Mouse (Mus musculus) gonadal fat pad, adult 2 months (tissue): ENCODE data around the gene Yif1a. TPM values are rescaled to one million over a fixed set of nuclear protein-coding genes. Genes with fewer than 3 reads are reported as not detected.

Experiments
- DNase-seq: peaks from one replicate; pipeline ENCODE4 v3.0.0-alpha.2; 2012; ENCODE audit warnings: low read depth
- polyA plus RNA-seq: library from polyadenylated mRNA; depleted of rRNA; stranded (reverse); fragments of >200 nt; gene quantifications from 2 replicates; pipeline ENCODE4 v1.2.3, GENCODE M21; 2012; rRNA removed

Yif1a gene
- polyA plus RNA-seq, 1 experiment: 196 TPM

- DNase-seq: no peak
These were observed 30.0 kb downstream of the Yif1a start, which contains the start of gene Klc2 for GRCm38 (mm10) chr19:5118384-5118698. Gene Klc2, minus strand, starts transcription at chr19:5118560.

- DNase-seq: no peak
These were observed 34.2 kb downstream of the Yif1a start for GRCm38 (mm10) chr19:5122492-5122891.

GRCm38 (mm10) chr19:5123241-5123640 lies 34.9 kb downstream of the Yif1a start:
- DNase-seq: no peak

- DNase-seq: no peak
These were observed 35.8 kb downstream of the Yif1a start for GRCm38 (mm10) chr19:5124055-5124614.

GRCm38 (mm10) chr19:5129770-5130169 lies 41.4 kb downstream of the Yif1a start:
- no peak for DNase-seq

GRCm38 (mm10) chr19:5131237-5131636 lies 42.9 kb downstream of the Yif1a start:
- no peak for DNase-seq

DNA sequence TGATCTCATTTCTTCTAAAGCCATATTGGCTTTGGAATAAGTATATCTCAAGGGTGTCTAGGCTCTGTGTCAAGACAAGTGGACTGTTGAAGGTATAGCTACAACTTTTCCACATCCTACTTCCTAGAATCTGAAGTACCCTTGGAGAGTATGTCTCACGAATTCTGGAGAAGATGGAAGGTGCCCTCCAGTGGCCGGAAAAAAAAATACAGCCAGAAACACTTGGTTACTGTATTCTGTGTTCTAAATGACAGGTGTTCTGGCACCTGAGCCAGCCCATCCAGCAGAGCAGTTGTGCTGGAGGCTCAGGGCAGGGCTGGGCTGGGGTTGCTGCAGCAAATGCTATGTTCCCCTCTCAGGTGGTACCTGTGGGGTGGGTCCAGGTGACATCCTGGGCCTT lies 51.3 kb downstream of the Yif1a start:
- DNase-seq: no peak

Other genes with a start within 250 kb of the Yif1a start
- 50.6 and 67.6 TPM in 2 replicates for gene Ccs, start 249.2 kb upstream of the Yif1a start, polyA plus RNA-seq
- gene Ccdc87, start 249.2 kb upstream of the Yif1a start, polyA plus RNA-seq: 0.22 and 0.36 TPM in 2 replicates
- 96.1 and 114 TPM in 2 replicates for gene Ctsf, start 233.4 kb upstream of the Yif1a start, polyA plus RNA-seq
- 3.0 and 4.9 TPM in 2 replicates for gene Actn3, start 210.6 kb upstream of the Yif1a start, polyA plus RNA-seq
- gene Zdhhc24, start 209.9 kb upstream of the Yif1a start, polyA plus RNA-seq: 31.4 and 38.7 TPM in 2 replicates
- 4.2 and 6.4 TPM in 2 replicates for gene Bbs1, start 181.9 kb upstream of the Yif1a start, polyA plus RNA-seq
- 87.4 and 96.6 TPM in 2 replicates for gene Dpp3, start 160.3 kb upstream of the Yif1a start, polyA plus RNA-seq
- 5.1 and 6.7 TPM in 2 replicates for gene Peli3, start 145.4 kb upstream of the Yif1a start, polyA plus RNA-seq
- gene Mrpl11, start 126.4 kb upstream of the Yif1a start, polyA plus RNA-seq: 37.4 and 39.9 TPM in 2 replicates
- 1.0 and 1.2 TPM in 2 replicates for gene Npas4, start 98.2 kb upstream of the Yif1a start, polyA plus RNA-seq
- 4.3 and 5.1 TPM in 2 replicates for gene Slc29a2, start 64.7 kb upstream of the Yif1a start, polyA plus RNA-seq
- 28.6 and 30.4 TPM in 2 replicates for gene B4gat1, start 49.7 kb upstream of the Yif1a start, polyA plus RNA-seq
- gene AC124502.3, start 49.6 kb upstream of the Yif1a start, polyA plus RNA-seq: 0.34 and 0.65 TPM in 2 replicates
- 33.0 TPM in 2 replicates for gene Brms1, start 47.2 kb upstream of the Yif1a start, polyA plus RNA-seq
- gene Rin1, start 38.1 kb upstream of the Yif1a start, polyA plus RNA-seq: 5.3 and 7.8 TPM in 2 replicates
- 27.7 and 39.6 TPM in 2 replicates for gene Cd248, start 20.5 kb upstream of the Yif1a start, polyA plus RNA-seq
- gene Tmem151a, start 3.0 kb upstream of the Yif1a start, polyA plus RNA-seq: 2.9 and 3.4 TPM in 2 replicates
- gene Cnih2, start 10.0 kb downstream of the Yif1a start, polyA plus RNA-seq: 0.93 and 2.4 TPM in 2 replicates
- gene Rab1b, start 18.5 kb downstream of the Yif1a start, polyA plus RNA-seq: 240 and 272 TPM in 2 replicates
- 34.7 and 39.3 TPM in 2 replicates for gene Klc2, start 30.0 kb downstream of the Yif1a start, polyA plus RNA-seq
- 21.8 and 27.9 TPM in 2 replicates for gene Pacs1, start 184.6 kb downstream of the Yif1a start, polyA plus RNA-seq
- gene Sf3b2, start 206.9 kb downstream of the Yif1a start, polyA plus RNA-seq: 61.2 and 82.0 TPM in 2 replicates
- 1.4 and 3.3 TPM in 2 replicates for gene Gal3st3, start 209.8 kb downstream of the Yif1a start, polyA plus RNA-seq
- 0.08 and 0.46 TPM in 2 replicates for gene Catsper1, start 247.2 kb downstream of the Yif1a start, polyA plus RNA-seq